Mouse (Mus musculus) gonadal fat pad, adult 2 months (tissue): Measurements from ENCODE around the gene Mus81. TPM values are rescaled to one million over a fixed set of nuclear protein-coding genes. Genes with fewer than 3 reads are reported as not detected.
"Not testable (repeated sequence)": the region's sequence is repeated elsewhere in the genome, so short reads cannot be mapped to it uniquely, and the experiment has no call there.

Source experiments
- DNase-seq: peaks from one replicate; pipeline ENCODE4 v3.0.0-alpha.2; 2012; ENCODE audit warnings: low read depth
- polyA plus RNA-seq: library from polyadenylated mRNA; depleted of rRNA; stranded (reverse); fragments of >200 nt; gene quantifications from 2 replicates; pipeline ENCODE4 v1.2.3, GENCODE M21; 2012; rRNA removed

Gene Mus81
- 77.2 and 85.6 TPM in 2 replicates for polyA plus RNA-seq

GRCm38 (mm10) chr19:5487768-5488550 lies at the start of gene Mus81:
Gene Mus81, minus strand, starts transcription at chr19:5488402.
- DNase-seq: peak; percentile 69

- no peak for DNase-seq
Measured at GRCm38 (mm10) chr19:5532520-5532919, 44.3 kb upstream of the Mus81 start.

DNA sequence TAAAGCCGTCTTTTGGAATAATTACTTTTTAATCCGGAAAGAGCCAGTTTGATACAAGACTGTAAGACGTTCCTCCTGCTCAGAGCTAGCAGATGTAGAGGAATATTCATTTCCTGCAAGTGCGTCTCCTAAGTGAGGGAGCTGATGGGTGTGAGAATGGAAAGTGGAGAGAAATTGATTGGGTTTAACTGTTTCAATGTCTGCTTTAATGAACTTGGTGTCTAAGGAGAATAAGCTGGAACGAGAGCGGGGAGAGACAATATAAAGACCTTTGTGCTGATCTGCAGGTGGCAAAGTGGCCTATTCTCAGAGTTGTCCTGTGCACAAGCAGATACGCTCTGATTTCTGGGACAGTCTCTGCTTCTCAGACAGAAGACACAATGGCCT lies 41.9 kb upstream of the Mus81 start:
- DNase-seq: no peak

GRCm38 (mm10) chr19:5529325-5530137 lies 41.3 kb upstream of the Mus81 start:
- DNase-seq: no peak

DNA sequence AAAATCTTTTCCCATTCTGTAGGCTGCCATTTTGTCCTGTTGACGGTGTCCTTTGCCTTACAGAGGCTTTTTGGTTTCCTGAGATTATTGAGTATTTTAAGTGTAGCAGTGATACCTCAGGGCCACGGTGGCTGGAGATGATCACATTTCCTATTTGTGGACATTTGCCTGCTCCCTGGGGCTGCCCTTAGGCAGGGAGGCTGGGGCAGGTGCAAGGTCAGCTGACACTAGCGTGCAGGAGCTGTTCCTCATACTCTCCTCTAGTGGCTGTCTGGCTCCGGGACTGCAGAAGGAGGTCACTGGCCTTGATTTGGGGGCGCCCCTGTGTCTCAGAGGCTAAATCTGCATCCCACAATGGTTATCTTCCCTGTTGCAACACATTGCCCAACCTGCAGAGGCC lies 37.0 kb upstream of the Mus81 start:
- no peak for DNase-seq

DNA sequence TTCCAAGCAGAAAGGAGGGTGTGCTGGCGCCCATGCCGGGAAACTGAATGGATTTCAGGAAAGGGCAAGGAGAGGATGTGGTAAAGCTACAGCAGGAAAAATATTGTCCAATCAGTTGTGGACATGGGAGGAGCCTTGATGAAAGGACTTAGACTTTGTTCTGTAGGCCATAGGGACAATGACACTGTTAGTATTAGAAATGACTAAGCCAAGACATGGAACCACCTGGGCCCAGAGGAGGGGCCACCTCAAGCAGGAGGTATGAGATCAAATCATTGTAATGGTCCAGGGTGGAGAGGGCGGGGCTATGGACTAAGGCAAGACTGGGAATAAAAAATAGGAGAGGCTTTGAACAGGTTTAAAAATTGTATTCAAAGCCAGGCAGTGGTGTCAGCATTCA lies 30.5 kb upstream of the Mus81 start:
- DNase-seq: no peak

GRCm38 (mm10) chr19:5516906-5517505 lies 28.8 kb upstream of the Mus81 start:
- no peak for DNase-seq

DNA sequence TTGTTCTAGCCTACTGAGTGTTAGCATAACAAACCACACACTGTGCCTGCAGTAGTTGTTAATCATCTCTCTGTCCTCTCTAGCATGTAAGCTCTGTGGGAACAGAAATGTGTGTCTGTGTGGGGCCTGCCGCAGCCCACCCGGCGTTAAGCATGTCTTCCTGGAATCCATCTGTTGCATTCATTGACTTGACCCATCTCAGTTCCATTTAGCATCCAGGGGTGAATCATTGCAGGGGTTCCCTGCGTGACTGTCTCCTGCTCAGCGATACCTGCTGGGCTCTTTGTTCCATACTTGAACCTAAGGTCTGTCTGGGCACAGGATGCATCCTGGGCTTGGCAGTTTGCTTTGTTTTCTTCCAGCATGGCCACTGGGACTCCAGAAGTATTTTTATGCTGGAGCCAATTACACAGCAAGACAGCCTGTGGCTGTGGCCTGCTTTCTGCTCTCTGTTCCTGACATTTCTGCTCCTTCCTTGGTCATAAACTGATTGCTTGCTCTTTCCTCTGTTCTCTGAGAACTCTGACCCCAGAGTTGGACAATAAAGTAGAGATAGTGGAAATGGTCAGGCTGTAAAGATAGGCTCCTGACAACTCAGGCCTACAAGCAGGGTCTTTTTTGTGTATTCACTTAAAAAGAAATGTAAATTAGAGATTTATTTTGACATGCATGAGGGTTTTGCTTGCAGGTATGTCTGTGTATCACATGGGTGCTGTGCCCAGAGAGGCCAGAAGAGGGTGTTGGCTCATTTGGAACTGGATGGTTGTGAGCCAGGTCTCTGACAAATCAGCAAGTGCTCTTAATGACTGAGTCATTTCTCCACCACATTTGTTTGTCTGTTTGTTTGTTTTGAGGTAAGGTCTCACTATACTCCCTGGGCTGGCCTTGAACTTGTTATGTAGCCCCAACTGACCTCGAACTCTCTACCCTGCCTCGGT lies 27.9 kb upstream of the Mus81 start:
- no peak for DNase-seq

GRCm38 (mm10) chr19:5513005-5513349 lies 24.8 kb upstream of the Mus81 start:
- no peak for DNase-seq

DNA sequence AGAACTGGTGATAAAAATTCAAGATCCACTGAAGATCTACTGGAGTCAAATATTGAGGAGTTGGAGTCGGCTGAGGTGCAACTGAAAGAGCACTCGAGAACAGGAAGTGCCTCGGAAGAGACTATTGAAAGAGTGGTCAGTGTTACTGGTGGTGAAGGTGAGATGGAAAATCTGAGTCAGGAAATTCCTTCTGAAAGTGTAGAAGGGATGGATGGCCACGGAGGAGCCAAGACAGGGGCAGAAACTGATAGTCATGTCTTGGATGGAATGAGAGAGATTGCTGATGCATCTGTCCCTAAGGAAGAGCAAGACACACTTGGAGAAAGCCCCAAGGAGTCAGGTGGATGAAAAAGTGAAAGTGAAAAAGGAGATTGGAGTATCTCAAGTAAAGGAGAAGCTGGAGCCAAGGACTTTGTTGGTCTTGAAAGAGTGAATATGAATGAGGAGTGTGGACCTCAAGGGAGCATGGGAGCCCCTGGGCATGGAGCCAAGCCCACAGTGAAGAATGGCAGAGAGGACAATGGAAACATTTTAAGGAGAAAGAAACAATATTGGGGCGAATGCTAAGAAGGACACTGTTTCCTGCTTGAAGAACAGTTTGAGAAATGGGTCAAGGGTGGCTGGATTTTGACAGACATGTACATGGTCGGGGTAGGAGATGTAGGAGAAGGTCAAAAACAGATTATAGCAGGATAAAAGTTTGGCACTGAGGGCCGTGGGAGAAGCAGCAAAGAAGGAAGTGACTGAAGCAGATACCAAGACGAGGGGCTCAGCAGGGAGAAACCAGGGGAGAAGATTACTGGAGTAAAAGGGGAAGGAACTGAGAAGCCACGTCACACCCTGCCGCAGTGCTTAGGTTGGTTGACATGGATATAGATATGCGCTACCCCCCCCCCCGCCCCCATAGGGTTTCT lies 24.1 kb upstream of the Mus81 start:
- DNase-seq: no peak

DNA sequence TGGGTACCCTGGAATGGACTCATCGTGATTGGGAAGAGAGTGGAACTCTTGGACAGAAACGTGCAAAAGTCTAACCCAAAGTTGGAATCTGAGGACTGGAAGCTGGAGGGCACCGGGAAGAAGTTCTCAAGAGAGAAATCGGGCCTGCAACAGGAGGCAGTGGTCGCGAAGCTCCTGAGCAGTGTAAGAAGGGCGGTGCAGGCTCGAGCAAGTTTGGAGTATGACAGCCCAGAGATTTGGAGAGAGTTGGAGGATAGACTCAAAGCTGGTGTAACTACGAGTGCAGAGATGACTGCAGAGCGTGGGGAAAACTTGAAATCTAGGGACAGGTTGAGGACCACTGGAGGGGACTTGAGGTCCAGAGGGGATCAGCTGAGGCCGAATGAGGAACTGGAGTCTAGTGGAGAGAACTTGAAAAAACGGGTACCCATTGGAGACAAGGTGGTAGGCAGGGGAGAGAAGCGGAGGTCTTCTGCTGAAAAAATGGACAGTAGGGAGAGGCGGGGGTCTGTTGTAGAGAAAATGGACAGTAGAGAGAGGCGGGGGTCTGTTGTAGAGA lies 23.0 kb upstream of the Mus81 start:
- no peak for DNase-seq

DNA sequence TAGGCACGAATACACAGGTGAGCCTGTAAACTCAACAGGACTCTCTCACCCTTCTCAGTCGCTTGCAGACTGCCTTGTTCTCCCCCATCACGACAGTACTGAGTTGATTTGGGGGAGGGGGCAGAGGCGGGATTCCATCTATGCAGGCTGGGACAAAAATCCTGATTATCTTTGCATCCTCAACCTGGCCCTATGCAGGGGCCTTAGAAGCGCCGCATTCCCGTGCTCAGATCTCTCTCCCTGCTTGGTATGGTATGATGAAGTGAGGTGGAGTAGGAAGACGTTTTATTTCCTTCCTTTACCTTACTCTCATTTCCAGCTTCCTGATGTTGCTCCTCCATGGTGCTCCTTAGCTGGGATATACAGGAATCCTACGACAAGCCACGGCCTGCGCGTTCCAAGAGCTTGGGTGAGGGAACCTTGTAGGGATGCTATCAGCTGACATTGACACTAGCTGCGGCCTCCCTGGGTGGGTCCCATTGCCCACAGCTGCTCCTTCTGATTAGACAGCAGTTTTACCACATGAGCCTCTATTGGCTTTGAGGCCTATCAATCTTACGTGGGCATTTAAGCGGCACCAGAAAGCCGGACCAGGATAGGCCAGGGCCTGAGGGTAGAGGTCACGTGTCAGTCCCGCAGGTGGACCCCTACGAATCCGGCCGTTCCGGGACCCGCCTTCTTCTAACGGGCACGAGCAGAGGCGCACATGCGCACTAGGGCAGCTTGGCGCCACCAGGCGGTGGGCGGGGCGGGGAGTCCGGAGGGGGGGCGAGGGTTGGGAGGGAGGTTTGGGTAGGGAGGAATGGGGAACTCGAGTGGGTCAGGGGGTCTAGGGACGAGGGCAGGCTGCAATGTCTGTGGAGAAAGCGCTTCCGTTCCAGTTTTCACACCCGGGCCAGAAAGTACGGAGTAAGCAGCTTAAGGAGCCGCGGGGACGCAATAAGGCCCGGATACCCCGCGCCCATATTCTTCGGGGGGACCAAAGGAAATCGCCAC lies 22.1 kb upstream of the Mus81 start, which contains the start of gene Snx32:
Gene Snx32 (minus strand): TSS at position 508 of the 996 bp plus-strand sequence.
- DNase-seq: peak; percentile 51

DNA sequence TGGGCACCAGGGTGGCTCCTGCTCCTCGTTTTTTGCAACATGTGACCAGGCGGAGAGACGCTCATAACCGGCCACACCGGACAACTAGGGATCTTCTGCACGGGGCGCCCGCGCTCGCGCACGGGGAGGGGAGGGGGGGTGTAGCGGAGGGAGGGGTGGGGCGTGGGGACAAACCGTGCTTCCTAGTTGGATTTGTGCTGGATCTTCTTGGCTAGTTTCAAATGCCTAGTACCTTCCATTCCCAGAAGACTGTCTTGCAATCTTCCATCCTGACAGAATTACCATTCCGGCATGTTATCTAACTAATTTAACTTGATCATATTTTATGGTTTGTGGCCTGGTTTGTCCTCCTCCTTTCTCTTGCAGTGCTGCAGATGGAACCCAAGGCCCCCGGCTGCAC lies 15.5 kb upstream of the Mus81 start, which contains the start of gene 1700020D05Rik:
Gene 1700020D05Rik (minus strand): TSS at position 101 of the 400 bp plus-strand sequence.
- no peak for DNase-seq

DNA sequence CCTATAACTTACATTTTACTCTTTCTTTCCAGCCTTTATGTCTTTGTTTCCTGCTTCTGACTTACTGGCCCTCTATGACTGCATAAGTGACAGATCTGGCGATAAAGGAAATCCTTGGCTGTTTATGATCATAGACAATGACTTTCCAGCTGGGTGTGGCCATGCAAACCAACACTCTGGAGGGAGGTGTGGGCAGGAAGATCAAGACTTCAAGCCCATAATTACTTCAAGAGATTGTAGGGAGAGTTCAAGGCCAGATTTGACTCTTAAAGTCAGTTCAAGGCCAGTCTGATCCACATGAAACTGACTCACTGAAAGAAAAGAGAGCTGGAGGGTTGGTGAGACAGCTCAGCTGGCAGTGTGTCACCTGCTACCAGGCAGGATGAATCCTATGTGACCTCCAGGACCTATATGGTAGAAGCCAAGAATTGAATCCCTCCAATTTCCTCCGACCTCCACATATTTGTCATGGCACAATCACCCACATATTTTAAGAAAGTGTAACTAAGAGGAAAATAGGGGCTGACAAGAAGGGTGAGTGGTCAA lies 12.2 kb upstream of the Mus81 start:
- DNase-seq: no peak

GRCm38 (mm10) chr19:5496052-5496370 lies 7.8 kb upstream of the Mus81 start:
- no peak for DNase-seq

DNA sequence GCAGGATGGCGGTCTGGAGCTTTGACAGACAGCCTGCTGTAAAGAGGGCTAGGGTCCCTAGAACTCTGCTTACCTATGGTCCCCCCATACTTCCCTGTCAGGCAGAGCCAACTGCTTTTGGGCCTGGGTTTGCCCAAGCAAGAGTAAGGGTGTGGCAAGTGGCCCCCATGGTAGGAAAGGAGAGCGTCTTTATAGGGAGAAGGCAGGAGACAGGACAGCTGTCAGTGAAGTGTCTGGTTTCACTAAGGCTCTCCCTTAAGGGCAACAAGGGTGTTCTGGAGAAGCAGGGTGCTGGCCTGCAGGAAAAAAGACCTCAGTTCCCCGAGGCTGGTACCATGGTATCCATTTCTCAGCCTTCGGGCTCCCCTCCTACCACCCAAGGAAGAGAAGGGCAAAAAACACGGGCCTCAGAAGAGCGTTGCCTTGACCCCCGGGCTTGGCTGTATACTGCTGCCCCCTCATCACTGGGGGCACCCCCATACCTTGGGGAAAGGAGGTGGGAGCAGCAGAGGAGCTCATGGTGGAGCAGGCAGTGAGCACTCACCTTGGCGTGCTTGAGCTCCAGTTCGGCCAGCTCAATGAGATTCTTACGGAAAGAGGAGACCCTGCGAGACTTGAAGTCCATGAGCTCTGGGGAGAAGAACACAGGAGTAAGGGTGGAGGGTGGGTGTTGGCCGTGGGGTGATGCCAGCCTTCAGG lies 7.3 kb upstream of the Mus81 start:
- no peak for DNase-seq

DNA sequence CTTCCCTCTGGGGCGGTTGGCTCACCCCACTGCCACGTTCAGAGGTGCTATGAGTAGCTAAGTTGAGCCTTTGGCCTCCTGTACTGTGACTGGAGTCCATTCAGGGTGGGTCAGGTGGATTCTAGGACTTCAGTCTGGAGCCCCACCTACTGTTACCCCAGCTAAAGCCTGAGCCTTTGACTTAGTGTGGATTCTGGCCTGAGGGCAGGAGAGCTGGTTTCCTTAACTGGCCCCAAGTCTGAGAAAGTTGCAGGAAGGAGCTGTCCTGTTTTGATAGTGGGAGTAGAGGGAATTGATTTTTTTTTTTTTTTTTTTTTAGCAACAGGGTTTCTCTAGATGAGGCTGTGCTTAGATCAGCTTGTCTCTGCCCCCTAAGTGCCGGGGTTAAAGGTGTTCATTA lies 6.1 kb upstream of the Mus81 start:
- no peak for DNase-seq

DNA sequence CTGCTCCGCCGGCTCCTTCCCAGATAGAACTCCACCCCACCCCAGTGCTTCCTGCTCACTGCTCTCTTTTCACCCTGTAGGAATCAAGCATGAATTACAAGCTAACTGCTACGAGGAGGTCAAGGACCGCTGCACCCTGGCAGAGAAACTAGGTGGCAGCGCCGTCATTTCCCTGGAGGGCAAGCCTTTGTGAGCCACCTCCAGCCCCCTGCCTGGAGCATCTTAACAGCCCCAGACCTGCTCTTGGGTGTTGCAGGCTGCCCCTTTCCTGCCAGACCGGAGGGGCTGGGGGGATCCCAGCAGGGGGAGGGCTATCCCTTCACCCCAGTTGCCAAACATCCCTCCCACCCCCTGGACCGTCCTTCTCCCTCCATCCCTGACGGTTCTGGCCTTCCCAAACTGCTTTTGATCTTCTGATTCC lies 5.1 kb upstream of the Mus81 start:
- DNase-seq: not testable (repeated sequence)
